Mouse (Mus musculus) liver, postnatal 0 days (tissue): ENCODE data around the gene Hoxa5.

Source experiments
- CTCF ChIP-seq: sonication (generic); IDR thresholded peaks from 2 replicates; pipeline ENCODE4 v1.5.1; 2016; ENCODE audit warnings: antibody characterized with exemption, low read depth
- EP300 ChIP-seq: IDR thresholded peaks from 2 replicates; pipeline ENCODE4 v1.6.1; 2016; ENCODE audit warnings: antibody characterized with exemption, low read depth, mild to moderate bottlenecking

GRCm38 (mm10) chr6:52171938-52172337, 32.4 kb downstream of the Hoxa5 start:
- TF ChIP-seq CTCF (no peak), EP300 (no peak)
